Mouse (Mus musculus) neutrophil, adult 59 days (primary cell): ENCODE measurements around the gene Fmo3. TPM values are rescaled to one million over a fixed set of nuclear protein-coding genes. Genes with fewer than 3 reads are reported as not detected.

Source experiments
- total RNA-seq, 2 experiments: library from RNA; stranded (reverse); gene quantifications; 1 replicate in 1 of 2; 2 replicates in 1 of 2; pipeline ENCODE4 v1.2.4; 2023

Fmo3 gene
- total RNA-seq: not detected

DNA sequence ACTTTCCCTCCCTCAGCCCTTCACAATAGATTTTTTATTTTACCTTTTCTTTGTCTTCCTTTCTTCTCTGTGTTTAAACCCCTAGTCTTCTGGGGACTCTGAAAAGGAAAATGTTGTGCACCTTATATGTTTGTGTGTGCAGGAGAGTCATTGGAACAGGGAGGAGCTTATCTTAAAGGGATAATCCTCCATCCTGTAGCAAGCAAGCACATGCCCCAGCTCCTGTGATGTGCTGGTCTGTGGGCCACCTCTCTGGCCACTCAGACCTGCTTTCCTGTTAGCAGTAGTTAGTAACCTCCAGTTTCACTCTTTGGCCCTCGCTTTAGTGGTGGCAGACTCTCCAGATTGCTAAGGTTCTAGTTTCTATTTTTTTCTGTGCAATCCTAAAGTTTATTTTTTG lies at the start of gene Fmo3:
Gene Fmo3, minus strand, starts transcription at position 101 of the 400 bp plus-strand sequence.

DNA sequence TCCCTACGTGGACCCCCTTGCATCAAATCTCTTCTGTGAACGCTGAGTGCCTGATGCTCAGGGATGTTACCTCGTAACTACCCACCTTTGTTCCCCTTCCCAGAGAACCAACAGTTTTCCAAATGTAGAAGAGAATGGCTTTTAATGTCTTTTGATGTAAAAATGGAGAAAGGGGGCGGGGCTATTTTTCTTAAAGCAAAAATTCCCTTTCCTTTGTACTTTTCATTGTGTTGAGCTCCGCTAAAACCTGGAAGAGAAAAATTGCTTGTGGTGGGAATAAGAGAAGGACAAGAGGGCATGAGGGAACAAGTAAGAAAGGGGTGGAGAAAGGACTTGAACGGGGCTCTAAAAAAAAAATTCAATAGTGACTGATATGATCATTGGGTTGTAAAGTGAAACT lies 46.9 kb downstream of the Fmo3 start, which contains the start of gene Fmo6:
Gene Fmo6, minus strand, starts transcription at position 101 of the 400 bp plus-strand sequence.

Other genes starting within 250 kb of the Fmo3 start
- 100 to 1,000 TPM; 155 to 173 TPM for gene Prrc2c, start 244.0 kb downstream of the Fmo3 start, total RNA-seq
- not detected for gene Fmo4, start 170.6 kb downstream of the Fmo3 start, total RNA-seq
- under 1 TPM in 1 of 2 experiments, not detected in 1; 0.53 TPM for gene Fmo1, start 117.9 kb downstream of the Fmo3 start, total RNA-seq
- 1 to 10 TPM in 1 of 2 experiments, not detected in 1; 1.4 TPM for gene Fmo2, start 85.8 kb downstream of the Fmo3 start, total RNA-seq
- not detected for gene Fmo6, start 47.0 kb downstream of the Fmo3 start, total RNA-seq
- gene Mroh9, start 101.1 kb upstream of the Fmo3 start, total RNA-seq: not detected